Mouse (Mus musculus) cortical plate, adult 2 months (tissue): ENCODE measurements around the gene Acss1. TPM values are rescaled to one million over a fixed set of nuclear protein-coding genes. Genes with fewer than 3 reads are reported as not detected.

Experiments
- H3K27ac ChIP-seq: fragments of 200-500 bp; 2 replicates; pipeline ENCODE4 v1.5.1; 2012; ENCODE audit warnings: low read length, control low read depth, inconsistent platforms; ENCODE audit not compliant: insufficient read depth
- H3K4me1 ChIP-seq: fragments of 200-500 bp; 2 replicates; pipeline ENCODE4 v1.6.1; 2011; ENCODE audit warnings: low read length; ENCODE audit not compliant: control insufficient read depth, insufficient read depth
- H3K4me3 ChIP-seq: fragments of 200-500 bp; 2 replicates; pipeline ENCODE4 v1.5.1; 2011; ENCODE audit warnings: mild to moderate bottlenecking, low read length, control low read depth; ENCODE audit not compliant: insufficient read depth
- CTCF ChIP-seq: fragments of 200-500 bp; IDR thresholded peaks from 2 replicates; pipeline ENCODE4 v1.5.1; 2011; ENCODE audit warnings: mild to moderate bottlenecking, control low read depth, low read length; ENCODE audit not compliant: insufficient read depth; ENCODE audit errors: extremely low read depth
- POLR2A ChIP-seq: fragments of 200-500 bp; IDR thresholded peaks from 2 replicates; pipeline ENCODE4 v1.6.1; 2011; ENCODE audit warnings: mild to moderate bottlenecking, low read length, control low read depth; ENCODE audit not compliant: insufficient read depth; ENCODE audit errors: extremely low read depth
- polyA plus RNA-seq: library from polyadenylated mRNA; depleted of rRNA; stranded (reverse); fragments of >200 nt; gene quantifications from 2 replicates; pipeline ENCODE4 v1.2.3, GENCODE M21; 2012

Gene Acss1
- polyA plus RNA-seq, 1 experiment: 28.8 TPM

GRCm38 (mm10) chr2:150643726-150644415 is 24.4 kb downstream of the Acss1 start:
- Histone ChIP-seq H3K4me3 (no peak overlapping the region), H3K27ac (peak overlapping the region; percentile 74), H3K4me1 (peaks cover 3% of the 10 kb centered on the region)
- TF ChIP-seq POLR2A (0 out of 2 replicates have a peak, but pooled peaks have one; percentile 20), CTCF (no peak)

- H3K4me3 ChIP-seq: no peak overlapping the region
- peaks cover 3% of the 10 kb centered on the region for H3K4me1 ChIP-seq
- TF ChIP-seq POLR2A (no peak), CTCF (no peak)
- H3K27ac ChIP-seq: peak overlapping the region; percentile 74
These were observed 25.1 kb downstream of the Acss1 start for GRCm38 (mm10) chr2:150643166-150643565.

- no peaks in the 10 kb centered on the region for H3K4me1 ChIP-seq
- no peak overlapping the region for H3K4me3 ChIP-seq
- TF ChIP-seq CTCF (no peak), POLR2A (no peak)
- H3K27ac ChIP-seq: no peak overlapping the region
These were observed 29.9 kb downstream of the Acss1 start for GRCm38 (mm10) chr2:150638370-150638733.

- H3K4me3 ChIP-seq: no peak overlapping the region
- H3K27ac ChIP-seq: peak overlapping the region; percentile 9; the same call in 1 of the 2 replicates
- TF ChIP-seq POLR2A (no peak), CTCF (no peak)
- H3K4me1 ChIP-seq: no peaks in the 10 kb centered on the region
These were observed 30.5 kb downstream of the Acss1 start for GRCm38 (mm10) chr2:150637702-150638369.

GRCm38 (mm10) chr2:150635877-150636446 is 32.3 kb downstream of the Acss1 start:
- no peaks in the 10 kb centered on the region for H3K4me1 ChIP-seq
- TF ChIP-seq CTCF: no peak
- no peak for TF ChIP-seq POLR2A
- H3K27ac ChIP-seq: no peak overlapping the region

GRCm38 (mm10) chr2:150629255-150629654 is 39.0 kb downstream of the Acss1 start:
- no peak overlapping the region for H3K27ac ChIP-seq

More at GRCm38 (mm10) chr2:150635877-150636446, 32.3 kb downstream of the Acss1 start:
- no peak overlapping the region for H3K4me3 ChIP-seq

GRCm38 (mm10) chr2:150627140-150627539 is 41.2 kb downstream of the Acss1 start:
- H3K4me3 ChIP-seq: no peak overlapping the region
- TF ChIP-seq CTCF: no peak
- no peak for TF ChIP-seq POLR2A
- H3K27ac ChIP-seq: no peak overlapping the region
- no peaks in the 10 kb centered on the region for H3K4me1 ChIP-seq

More at GRCm38 (mm10) chr2:150629255-150629654, 39.0 kb downstream of the Acss1 start:
- Histone ChIP-seq H3K4me3 (no peak overlapping the region), H3K4me1 (no peaks in the 10 kb centered on the region)
- TF ChIP-seq POLR2A: no peak
- TF ChIP-seq CTCF: no peak

- no peak for TF ChIP-seq POLR2A
- no peak for TF ChIP-seq CTCF
- Histone ChIP-seq H3K4me3 (no peak overlapping the region), H3K27ac (no peak overlapping the region), H3K4me1 (no peaks in the 10 kb centered on the region)
These were observed 43.4 kb downstream of the Acss1 start for GRCm38 (mm10) chr2:150624926-150625325.

GRCm38 (mm10) chr2:150623957-150624356 is 44.3 kb downstream of the Acss1 start:
- Histone ChIP-seq H3K4me1 (no peaks in the 10 kb centered on the region), H3K27ac (no peak overlapping the region), H3K4me3 (no peak overlapping the region)
- TF ChIP-seq CTCF: no peak
- TF ChIP-seq POLR2A: no peak

GRCm38 (mm10) chr2:150621698-150622097 is 46.6 kb downstream of the Acss1 start:
- TF ChIP-seq CTCF (no peak), POLR2A (no peak)
- H3K27ac ChIP-seq: no peak overlapping the region
- no peak overlapping the region for H3K4me3 ChIP-seq
- H3K4me1 ChIP-seq: no peaks in the 10 kb centered on the region
